Mouse (Mus musculus) CH12.LX (cell line): ENCODE measurements around the gene Olfr576.

Source experiments
- CTCF ChIP-seq, 2 experiments: IDR thresholded peaks in 1 of 2; conservative IDR thresholded peaks in 1 of 2; 2 replicates each; pipeline ENCODE4 v1.5.1; 2011 to 2012; ENCODE audit warnings: low read depth in 2 of 2, low read length in 2 of 2, improper control_type of control experiment in 1 of 2, inconsistent platforms in 1 of 2, mild to moderate bottlenecking in 1 of 2, moderate library complexity in 1 of 2
- EP300 ChIP-seq: IDR thresholded peaks from 2 replicates; pipeline ENCODE4 v1.6.1; 2011; ENCODE audit warnings: low read length, improper control_type of control experiment
- GABPA ChIP-seq: IDR thresholded peaks from 2 replicates; pipeline ENCODE4 v1.6.1; 2012; ENCODE audit warnings: low read depth, low read length, improper control_type of control experiment, inconsistent platforms; ENCODE audit not compliant: insufficient replicate concordance
- IRF4 ChIP-seq: IDR thresholded peaks from 2 replicates; pipeline ENCODE4 v1.6.1; 2014; ENCODE audit warnings: low read depth, mild to moderate bottlenecking, inconsistent platforms, low read length, improper control_type of control experiment
- KAT2A ChIP-seq: IDR thresholded peaks from 2 replicates; pipeline ENCODE4 v1.6.1; 2012; ENCODE audit warnings: low read length, improper control_type of control experiment, inconsistent platforms; ENCODE audit not compliant: insufficient replicate concordance
- MAX ChIP-seq: IDR thresholded peaks from 2 replicates; pipeline ENCODE4 v1.6.1; 2011; ENCODE audit warnings: low read length, improper control_type of control experiment
- MAZ ChIP-seq: IDR thresholded peaks from 2 replicates; pipeline ENCODE4 v1.6.1; 2012; ENCODE audit warnings: low read depth, mild to moderate bottlenecking, inconsistent platforms, low read length, improper control_type of control experiment, moderate library complexity
- NRF1 ChIP-seq: IDR thresholded peaks from 2 replicates; pipeline ENCODE4 v1.6.1; 2014; ENCODE audit warnings: low read depth, mild to moderate bottlenecking, inconsistent platforms, low read length, improper control_type of control experiment, moderate library complexity
- POLR2A ChIP-seq: IDR thresholded peaks from 2 replicates; pipeline ENCODE4 v1.6.1; 2011; ENCODE audit warnings: low read depth, mild to moderate bottlenecking, improper control_type of control experiment, low read length
- RCOR1 ChIP-seq: conservative IDR thresholded peaks from 2 replicates; pipeline ENCODE4 v1.6.1; 2012; ENCODE audit warnings: low read depth, mild to moderate bottlenecking, inconsistent platforms, low read length, improper control_type of control experiment
- USF1 ChIP-seq: IDR thresholded peaks from 2 replicates; pipeline ENCODE4 v1.6.1; 2014; ENCODE audit warnings: low read depth, mild to moderate bottlenecking, inconsistent platforms, low read length, improper control_type of control experiment
- ZNF384 ChIP-seq: IDR thresholded peaks from 2 replicates; pipeline ENCODE4 v1.6.1; 2012; ENCODE audit warnings: low read depth, low read length, improper control_type of control experiment, inconsistent platforms

- no peak for TF ChIP-seq MAX
- TF ChIP-seq EP300: no peak
- no peak for TF ChIP-seq MAZ
- TF ChIP-seq CTCF (conservative IDR thresholded peaks at IDR 0.05 in 1 of 2, IDR thresholded peaks at IDR 0.05 in 1 of 2; ENCODE audit: low read depth in 2 of 2, low read length in 2 of 2): no peak
- TF ChIP-seq USF1: no peak
- no peak for TF ChIP-seq KAT2A
- no peak for TF ChIP-seq RCOR1
- no peak for TF ChIP-seq IRF4
- TF ChIP-seq GABPA: no peak
- TF ChIP-seq ZNF384: no peak
- TF ChIP-seq POLR2A: no peak
- TF ChIP-seq NRF1: no peak
These were observed 14.3 kb upstream of the Olfr576 start, which contains the start of gene Olfr574 for GRCm38 (mm10) chr7:102948167-102948566.
